Mouse (Mus musculus) neural tube, embryonic 13.5 days (tissue): ENCODE measurements around the gene Slirp. TPM values are rescaled to one million over a fixed set of nuclear protein-coding genes. Genes with fewer than 3 reads are reported as not detected.

ENCODE experiments used
- ATAC-seq: fragments of 200-750 bp; cut with Nextera tagmentation; 2 replicates; pipeline ENCODE4 v1.8.0; 2017; ENCODE audit warnings: low read depth, mild to moderate bottlenecking, moderate TSS enrichment, moderate library complexity
- H3K27ac ChIP-seq: fragments of 300-500 bp; sonication (generic); replicated peaks from 2 replicates; pipeline ENCODE4 v1.5.1; 2015; ENCODE audit warnings: moderate library complexity, mild to moderate bottlenecking, inconsistent platforms
- H3K27me3 ChIP-seq: fragments of 300-500 bp; sonication (generic); 2 replicates; pipeline ENCODE4 v1.6.1; 2015; ENCODE audit warnings: mild to moderate bottlenecking, inconsistent platforms
- H3K36me3 ChIP-seq: fragments of 300-500 bp; sonication (generic); 2 replicates; pipeline ENCODE4 v1.6.1; 2015; ENCODE audit warnings: mild to moderate bottlenecking, inconsistent platforms
- H3K4me1 ChIP-seq: fragments of 300-500 bp; sonication (generic); replicated peaks from 2 replicates; pipeline ENCODE4 v1.6.1; 2015; ENCODE audit warnings: inconsistent platforms
- H3K4me2 ChIP-seq: fragments of 300-500 bp; sonication (generic); 2 replicates; pipeline ENCODE4 v1.6.1; 2015; ENCODE audit warnings: inconsistent platforms, mild to moderate bottlenecking, moderate library complexity
- H3K4me3 ChIP-seq: fragments of 300-500 bp; sonication (generic); 2 replicates; pipeline ENCODE4 v1.5.1; 2015; ENCODE audit warnings: mild to moderate bottlenecking, inconsistent platforms
- H3K9ac ChIP-seq: fragments of 300-500 bp; sonication (generic); 2 replicates; pipeline ENCODE4 v1.6.1; 2015; ENCODE audit warnings: moderate library complexity, mild to moderate bottlenecking, inconsistent platforms
- H3K9me3 ChIP-seq: fragments of 300-500 bp; sonication (generic); 2 replicates; pipeline ENCODE4 v1.6.1; 2016; ENCODE audit warnings: inconsistent platforms
- WGBS: fragments of 180-500 bp; shearing (Covaris S2); methylation state at CpG from one replicate; pipeline ENCODE4 v1.1.7; 2015; 5-methylcytosine and 5-hydroxymethylcytosine counted together
- polyA plus RNA-seq: library from polyadenylated mRNA; unstranded; fragments of >200 nt; fragmentation: Nextera tagmentation; extraction: Ambion mirVana; gene quantifications from 2 replicates; pipeline ENCODE4 v1.2.1, GENCODE M21; 2015

The Slirp gene
- polyA plus RNA-seq, 1 experiment from 2014 or later: 311 TPM

- no peaks in the 10 kb centered on the region for H3K9me3 ChIP-seq
- 80% methylated on average over 4 of the region's 4 CpGs for WGBS
- peaks cover 18% of the 10 kb centered on the region for H3K4me1 ChIP-seq
- no peaks in the 10 kb centered on the region for H3K27me3 ChIP-seq
- no peak overlapping the region for H3K4me2 ChIP-seq
- no peak overlapping the region for H3K27ac ChIP-seq
- H3K36me3 ChIP-seq: no peaks in the 10 kb centered on the region
- no peak for ATAC-seq
- H3K9ac ChIP-seq: no peak overlapping the region
- no peak overlapping the region for H3K4me3 ChIP-seq
Observed at GRCm38 (mm10) chr12:87415358-87415757, 28.3 kb upstream of the Slirp start.

DNA sequence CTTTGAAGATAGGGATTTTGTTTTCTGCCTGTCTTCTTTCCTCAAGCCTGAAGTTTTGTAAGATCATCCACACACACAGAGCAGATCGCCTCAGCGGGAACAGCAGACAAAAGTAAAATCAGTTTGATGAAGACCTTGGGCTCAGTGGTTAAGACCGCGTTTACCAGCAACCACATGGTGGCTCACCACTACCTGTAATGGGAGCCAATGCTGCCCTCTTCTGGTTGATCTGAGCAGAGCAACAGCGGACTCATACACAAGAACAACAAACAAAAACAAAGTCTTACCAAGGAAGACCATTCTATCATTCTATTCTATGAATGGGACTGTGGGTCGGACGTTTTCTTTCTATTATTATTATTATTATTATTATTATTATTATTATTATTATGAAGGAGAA lies 27.0 kb upstream of the Slirp start:
- Histone ChIP-seq H3K4me2 (no peak overlapping the region), H3K36me3 (no peaks in the 10 kb centered on the region), H3K4me1 (peaks cover 18% of the 10 kb centered on the region), H3K4me3 (no peak overlapping the region), H3K9ac (no peak overlapping the region), H3K9me3 (no peaks in the 10 kb centered on the region), H3K27me3 (no peaks in the 10 kb centered on the region), H3K27ac (no peak overlapping the region)
- ATAC-seq: no peak
- 34% methylated on average over 7 of the region's 7 CpGs for WGBS

DNA sequence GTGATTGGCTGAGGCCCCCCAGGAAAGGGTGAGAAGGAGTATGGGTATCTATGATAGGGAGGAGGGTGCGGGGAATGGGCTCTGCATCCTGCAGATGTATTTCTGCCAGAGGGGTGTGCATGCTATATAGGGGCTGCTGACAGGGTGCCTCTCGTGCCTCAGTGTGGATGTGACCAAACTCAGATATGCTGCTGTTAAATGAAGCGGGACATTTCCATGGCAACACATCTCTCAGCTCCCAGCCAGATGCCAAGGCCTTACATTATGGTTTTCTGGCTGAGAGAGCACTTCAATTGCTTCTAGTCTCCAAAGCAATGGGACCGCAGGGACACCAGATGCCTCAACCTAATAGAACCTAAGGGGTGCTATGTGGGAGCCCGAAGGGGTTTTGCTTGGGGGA lies 24.8 kb upstream of the Slirp start:
- 21% methylated on average over 5 of the region's 5 CpGs for WGBS
- peak; percentile 91 for ATAC-seq
- no peaks in the 10 kb centered on the region for H3K9me3 ChIP-seq
- no peak overlapping the region for H3K4me3 ChIP-seq
- H3K4me1 ChIP-seq: peaks cover 18% of the 10 kb centered on the region
- H3K36me3 ChIP-seq: peaks cover 7% of the 10 kb centered on the region
- H3K4me2 ChIP-seq: 0 out of 2 replicates have a peak overlapping the region, but pooled peaks have one; percentile 4
- peak overlapping the region; percentile 91 for H3K27ac ChIP-seq
- no peak overlapping the region for H3K9ac ChIP-seq
- no peaks in the 10 kb centered on the region for H3K27me3 ChIP-seq

GRCm38 (mm10) chr12:87419974-87420485 lies 23.7 kb upstream of the Slirp start:
- Histone ChIP-seq H3K27ac (peak overlapping the region; percentile 91), H3K4me3 (no peak overlapping the region), H3K9me3 (no peaks in the 10 kb centered on the region), H3K27me3 (no peaks in the 10 kb centered on the region), H3K4me1 (peaks cover 24% of the 10 kb centered on the region), H3K4me2 (no peak overlapping the region), H3K9ac (no peak overlapping the region), H3K36me3 (peaks cover 7% of the 10 kb centered on the region)
- no peak for ATAC-seq
- 58% methylated on average over 12 of the region's 12 CpGs for WGBS

DNA sequence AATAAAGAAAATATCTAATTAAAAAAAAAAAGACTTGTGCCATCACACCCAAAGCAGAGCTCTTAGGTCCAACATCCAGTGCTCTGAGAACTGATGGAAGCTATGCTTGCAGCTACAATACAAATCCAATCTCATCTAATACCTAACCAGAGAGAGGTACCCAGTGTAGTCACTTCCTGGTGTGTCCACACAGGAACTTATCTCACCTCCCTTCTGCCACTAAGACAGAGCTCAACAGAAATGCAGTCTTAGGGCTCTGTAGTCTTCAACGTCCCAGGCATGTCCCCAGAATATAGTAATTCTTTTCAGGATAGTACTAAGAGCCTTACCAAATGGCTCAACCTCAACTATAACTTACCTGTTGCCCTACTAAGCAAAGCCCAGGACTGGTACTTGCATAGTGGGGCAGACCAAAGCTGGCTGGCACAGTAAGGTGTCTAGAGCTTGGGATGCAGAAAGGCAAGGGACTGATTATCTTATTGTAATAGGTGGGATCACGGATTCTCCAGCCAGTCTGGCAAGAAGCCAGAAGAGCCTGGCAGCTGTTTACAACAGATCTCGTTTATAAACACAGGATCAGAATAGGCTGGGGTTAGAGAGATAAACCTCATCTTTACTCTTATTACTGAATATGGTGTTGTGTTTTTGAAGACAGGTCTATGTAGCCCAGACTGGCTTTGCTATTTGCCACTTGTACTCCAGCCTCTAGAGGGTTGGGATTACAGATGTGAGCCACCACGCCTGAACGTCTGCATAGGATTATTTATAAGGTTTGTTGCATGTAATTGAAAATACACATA lies 21.8 kb upstream of the Slirp start:
- Histone ChIP-seq H3K36me3 (peaks cover 18% of the 10 kb centered on the region), H3K27ac (no peak overlapping the region), H3K9ac (no peak overlapping the region), H3K4me2 (no peak overlapping the region), H3K9me3 (no peaks in the 10 kb centered on the region), H3K4me3 (no peak overlapping the region), H3K27me3 (no peaks in the 10 kb centered on the region), H3K4me1 (peaks cover 24% of the 10 kb centered on the region)
- WGBS: 66% methylated on average over 5 of the region's 5 CpGs
- ATAC-seq: no peak

- Histone ChIP-seq H3K9ac (no peak overlapping the region), H3K4me3 (no peak overlapping the region), H3K27me3 (no peaks in the 10 kb centered on the region), H3K27ac (no peak overlapping the region), H3K36me3 (peaks cover 36% of the 10 kb centered on the region), H3K9me3 (no peaks in the 10 kb centered on the region), H3K4me1 (peaks cover 22% of the 10 kb centered on the region), H3K4me2 (no peak overlapping the region)
- WGBS: 44% methylated on average over 1 of the region's 1 CpGs
- ATAC-seq: no peak
Observed at GRCm38 (mm10) chr12:87423700-87424099, 20.0 kb upstream of the Slirp start.

GRCm38 (mm10) chr12:87424516-87424915 lies 19.2 kb upstream of the Slirp start:
- Histone ChIP-seq H3K4me2 (no peak overlapping the region), H3K9me3 (no peaks in the 10 kb centered on the region), H3K27ac (no peak overlapping the region), H3K9ac (no peak overlapping the region), H3K4me1 (peaks cover 14% of the 10 kb centered on the region), H3K4me3 (no peak overlapping the region), H3K27me3 (no peaks in the 10 kb centered on the region), H3K36me3 (peaks cover 44% of the 10 kb centered on the region)
- 37% methylated on average over 3 of the region's 3 CpGs for WGBS
- no peak for ATAC-seq

DNA sequence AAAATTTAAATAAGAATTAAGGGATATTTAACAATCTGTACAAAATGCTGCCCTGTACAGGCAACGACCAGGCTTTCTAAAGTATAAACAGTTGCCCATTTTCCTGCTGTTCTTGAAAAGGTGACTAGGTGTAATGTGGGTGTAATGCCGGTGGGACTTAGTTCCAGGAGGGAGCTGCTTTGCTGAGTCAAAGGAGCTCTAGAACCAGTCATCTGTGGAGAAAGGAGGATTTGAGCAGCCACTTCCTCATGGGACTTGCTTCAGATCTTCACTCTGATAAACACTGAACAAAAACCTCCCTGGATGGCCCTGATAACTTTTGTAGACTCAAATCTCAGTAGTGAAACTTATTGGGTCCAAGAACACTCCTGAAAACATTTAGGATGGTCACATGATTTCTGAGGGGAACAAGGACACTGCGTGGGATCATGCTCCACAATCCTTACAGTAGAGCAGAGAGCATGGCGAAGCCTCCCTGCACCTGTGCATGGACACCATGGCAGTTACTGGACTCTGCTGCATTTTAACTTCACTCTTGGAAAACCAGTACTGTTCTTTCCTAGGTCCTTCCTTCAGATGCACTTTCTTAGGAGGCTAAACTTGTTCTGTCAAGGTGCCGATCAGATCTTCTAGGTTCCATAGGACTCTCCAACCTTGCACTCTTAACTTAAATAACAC lies 17.2 kb upstream of the Slirp start:
- WGBS: 92% methylated on average over 5 of the region's 5 CpGs
- ATAC-seq: no peak
- H3K27me3 ChIP-seq: no peaks in the 10 kb centered on the region
- H3K27ac ChIP-seq: no peak overlapping the region
- no peak overlapping the region for H3K4me3 ChIP-seq
- no peaks in the 10 kb centered on the region for H3K9me3 ChIP-seq
- peaks cover 6% of the 10 kb centered on the region; the same call in 1 of the 2 replicates for H3K4me1 ChIP-seq
- H3K36me3 ChIP-seq: peaks cover 63% of the 10 kb centered on the region
- H3K4me2 ChIP-seq: no peak overlapping the region
- H3K9ac ChIP-seq: no peak overlapping the region

DNA sequence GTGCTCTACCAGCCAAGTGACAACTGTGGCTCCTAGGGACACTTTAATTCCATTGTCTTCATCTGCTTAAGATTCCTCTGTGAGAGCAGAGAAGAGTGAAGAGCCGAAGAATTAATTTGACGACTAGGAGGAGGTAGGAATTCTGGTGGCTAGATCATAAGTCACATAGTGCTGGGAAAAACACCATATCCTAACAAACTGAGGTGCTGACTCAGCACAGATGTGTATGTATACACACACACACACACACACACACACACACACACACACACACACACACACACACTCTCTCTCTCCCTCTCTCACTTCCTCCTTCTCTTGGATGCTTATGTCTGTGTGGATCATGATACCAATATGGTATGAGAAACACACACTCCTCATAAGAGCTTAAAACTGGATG lies 15.4 kb upstream of the Slirp start:
- Histone ChIP-seq H3K9ac (no peak overlapping the region), H3K4me1 (peaks cover 6% of the 10 kb centered on the region; the same call in 1 of the 2 replicates), H3K9me3 (no peaks in the 10 kb centered on the region), H3K4me2 (no peak overlapping the region), H3K27me3 (no peaks in the 10 kb centered on the region), H3K36me3 (peaks cover 76% of the 10 kb centered on the region), H3K4me3 (no peak overlapping the region), H3K27ac (no peak overlapping the region)
- ATAC-seq: no peak
- 89% methylated on average over 2 of the region's 2 CpGs for WGBS

GRCm38 (mm10) chr12:87428885-87429284 lies 14.8 kb upstream of the Slirp start:
- Histone ChIP-seq H3K9ac (no peak overlapping the region), H3K27ac (no peak overlapping the region), H3K4me1 (peaks cover 6% of the 10 kb centered on the region; the same call in 1 of the 2 replicates), H3K9me3 (no peaks in the 10 kb centered on the region), H3K4me2 (no peak overlapping the region), H3K27me3 (no peaks in the 10 kb centered on the region), H3K4me3 (no peak overlapping the region), H3K36me3 (peaks cover 79% of the 10 kb centered on the region)
- 87% methylated on average over 8 of the region's 8 CpGs for WGBS
- no peak for ATAC-seq

GRCm38 (mm10) chr12:87442177-87443114 lies 1.2 kb upstream of the Slirp start:
- H3K27me3 ChIP-seq: no peaks in the 10 kb centered on the region
- no peaks in the 10 kb centered on the region for H3K9me3 ChIP-seq
- peaks cover 28% of the 10 kb centered on the region for H3K4me1 ChIP-seq
- peaks cover 50% of the 10 kb centered on the region for H3K36me3 ChIP-seq
- no peak for ATAC-seq
- peak overlapping the region; percentile 76 for H3K4me2 ChIP-seq
- no peak overlapping the region for H3K27ac ChIP-seq
- peak overlapping the region; percentile 85 for H3K9ac ChIP-seq
- peak overlapping the region; percentile 74 for H3K4me3 ChIP-seq
- WGBS: 35% methylated on average over 12 of the region's 12 CpGs
